Mouse (Mus musculus): ENCODE measurements at regions not wholly inside any gene's neighbourhood (a gene's known extent, or its start where the extent isn't known, plus 50 kb on each side); places are given as distances from the start of the nearest gene placed in this dataset.

- no peak for DNase-seq (ENCODE audit: low spot score in 2 of 2)
These were observed 110.9 kb downstream of the Cenpc1 start for GRCm38 (mm10) chr5:85954526-85954925.

DNA sequence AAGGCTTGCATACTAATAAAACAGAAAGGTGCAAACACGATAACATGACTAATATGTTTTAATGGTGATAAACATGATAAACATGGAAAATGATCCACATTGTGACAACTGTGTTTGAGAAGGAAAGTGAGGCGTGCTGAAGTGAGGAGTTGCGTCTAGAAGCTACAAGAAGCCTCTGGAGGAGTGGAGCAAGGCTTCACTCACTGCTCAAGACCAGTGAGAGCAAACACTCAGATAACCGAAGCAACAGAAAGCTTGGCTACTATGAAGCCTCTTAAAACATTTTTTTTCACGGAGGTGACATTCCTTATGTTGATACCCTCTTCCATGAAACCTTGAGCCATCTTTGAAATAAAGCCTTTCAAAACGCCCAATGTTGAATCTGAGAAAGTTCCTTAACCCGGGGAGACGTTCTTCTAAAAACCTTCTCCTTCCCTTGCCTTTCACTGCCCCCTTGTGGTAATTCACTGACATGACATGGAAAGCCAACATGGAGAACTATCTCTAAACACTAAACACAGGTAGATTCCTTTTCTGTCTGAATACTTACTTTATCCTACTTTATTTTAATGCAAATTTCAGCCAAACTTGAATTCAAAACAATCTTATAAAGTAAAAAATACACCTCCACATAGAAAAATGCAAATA lies 128.6 kb downstream of the Cenpc1 start:
- DNase-seq (ENCODE audit: low spot score in 2 of 2) = no peak

DNA sequence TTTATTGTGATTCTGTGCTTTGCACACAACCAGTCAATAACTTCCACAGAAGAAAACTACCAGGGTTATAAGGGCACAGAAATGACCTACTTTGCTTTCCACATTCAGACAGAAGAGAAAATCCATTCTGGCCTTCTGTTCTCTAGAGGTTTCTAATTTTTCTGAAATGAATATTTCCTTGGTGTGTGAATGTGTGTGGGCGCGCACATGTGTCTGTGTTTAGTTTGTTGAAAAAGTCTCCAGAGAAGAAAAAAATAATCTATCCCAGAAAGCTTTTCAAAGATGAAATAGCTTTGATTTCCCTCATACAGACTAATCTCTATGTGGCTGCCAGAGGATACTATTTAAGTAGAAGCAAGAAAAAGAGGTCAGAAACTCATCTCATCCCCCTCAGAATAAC lies 147.1 kb downstream of the Cenpc1 start:
- DNase-seq (ENCODE audit: low spot score in 2 of 2) = no peak

- DNase-seq (ENCODE audit: low spot score in 2 of 2) = no peak
These were observed 150.4 kb downstream of the Cenpc1 start for GRCm38 (mm10) chr5:85915000-85915399.

- DNase-seq (ENCODE audit: low spot score in 2 of 2) = no peak
These were observed 168.9 kb downstream of the Cenpc1 start for GRCm38 (mm10) chr5:85896452-85896851.

DNA sequence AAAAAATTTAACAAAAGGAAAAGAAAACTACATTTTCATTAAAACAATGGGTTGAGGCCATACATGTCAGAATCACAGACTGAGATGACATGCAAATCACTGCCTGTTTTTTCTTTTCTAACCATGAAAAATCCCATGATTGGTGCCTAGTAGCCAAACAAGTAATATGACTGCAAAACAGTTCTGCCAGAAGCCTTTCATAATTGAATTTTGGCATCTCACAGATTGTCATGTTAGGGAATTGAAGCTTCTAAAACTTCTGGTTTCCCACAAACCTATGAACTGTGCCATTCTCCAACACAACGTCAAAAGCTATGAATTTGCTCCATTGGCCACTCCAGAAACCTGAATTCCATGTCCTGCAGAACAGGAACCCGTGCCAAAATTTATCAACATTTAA lies 169.6 kb downstream of the Cenpc1 start:
- DNase-seq (ENCODE audit: low spot score in 2 of 2) = no peak

DNA sequence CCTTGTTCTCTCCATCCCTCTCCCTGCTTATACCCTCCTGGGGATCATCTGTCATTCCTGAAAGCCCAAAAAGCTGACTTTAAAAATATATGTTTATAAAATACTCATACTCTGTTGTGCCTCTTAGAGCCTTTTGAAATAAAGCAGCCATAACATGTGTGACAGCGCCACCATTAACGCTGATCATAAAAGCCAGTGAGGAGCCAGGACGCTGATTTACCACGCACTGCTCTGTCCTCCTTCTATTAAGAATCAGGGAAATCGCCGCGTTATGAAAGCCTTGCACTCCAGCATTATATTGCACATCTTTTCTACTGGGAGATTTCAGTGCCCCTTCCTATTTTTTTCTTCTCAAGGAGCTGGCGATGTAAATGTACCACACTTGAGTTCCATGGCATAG lies 195.1 kb downstream of the Cenpc1 start:
- DNase-seq (ENCODE audit: low spot score in 2 of 2) = no peak

DNA sequence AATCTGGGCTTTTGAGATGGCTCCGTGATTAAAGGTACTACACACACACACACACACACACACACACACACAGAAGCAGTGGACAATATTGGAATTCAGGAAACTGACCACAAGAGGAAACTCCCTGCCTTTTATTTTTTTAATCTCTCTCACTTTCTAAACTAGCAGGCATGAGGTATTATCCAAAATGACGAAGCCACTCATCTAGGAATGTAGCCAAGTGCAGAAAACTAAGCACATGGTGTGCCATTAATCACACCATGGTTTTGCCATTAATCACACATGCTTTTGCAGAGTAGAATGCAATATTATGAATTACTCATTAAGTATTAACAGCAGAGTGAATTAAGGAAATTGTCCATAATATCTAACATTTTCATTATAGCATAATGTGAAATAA lies 232.8 kb downstream of the Cenpc1 start:
- DNase-seq (ENCODE audit: low spot score in 2 of 2) = no peak

DNA sequence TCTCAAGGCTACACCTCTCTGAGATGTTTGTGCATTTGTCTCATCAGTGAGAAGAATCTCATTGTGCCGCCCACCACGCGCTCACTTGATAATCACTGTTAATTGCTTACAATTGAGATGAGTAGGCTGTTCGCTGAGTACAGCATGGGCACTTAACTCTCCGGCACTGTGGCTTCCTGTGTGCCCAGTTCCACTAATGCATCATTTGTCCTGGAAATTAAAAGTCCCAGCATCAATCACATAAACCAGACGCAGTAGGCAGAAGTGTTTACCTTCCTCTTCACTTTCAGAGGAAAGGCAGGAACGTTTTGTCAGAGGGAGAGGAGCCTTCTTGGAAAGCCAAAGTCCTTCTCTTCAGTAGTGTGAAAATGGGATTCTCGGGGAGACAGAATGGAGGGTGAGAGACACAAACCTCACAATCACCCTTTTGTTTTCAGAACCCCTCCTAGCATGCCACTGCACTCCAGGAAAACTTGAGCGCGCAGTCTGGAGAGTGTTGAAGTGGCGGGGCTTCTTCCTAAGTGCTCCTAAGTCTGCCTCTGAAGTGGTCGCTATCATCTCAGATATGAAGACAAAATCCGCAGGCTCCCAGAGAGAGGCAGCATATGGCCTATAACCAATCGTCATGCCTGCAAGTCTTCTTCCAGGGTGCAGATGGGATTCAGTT lies 269.7 kb downstream of the Cenpc1 start:
- DNase-seq (ENCODE audit: low spot score in 2 of 2) = no peak

- no peak for DNase-seq (ENCODE audit: low spot score in 2 of 2)
These were observed 272.2 kb downstream of the Cenpc1 start for GRCm38 (mm10) chr5:85793148-85793547.

DNA sequence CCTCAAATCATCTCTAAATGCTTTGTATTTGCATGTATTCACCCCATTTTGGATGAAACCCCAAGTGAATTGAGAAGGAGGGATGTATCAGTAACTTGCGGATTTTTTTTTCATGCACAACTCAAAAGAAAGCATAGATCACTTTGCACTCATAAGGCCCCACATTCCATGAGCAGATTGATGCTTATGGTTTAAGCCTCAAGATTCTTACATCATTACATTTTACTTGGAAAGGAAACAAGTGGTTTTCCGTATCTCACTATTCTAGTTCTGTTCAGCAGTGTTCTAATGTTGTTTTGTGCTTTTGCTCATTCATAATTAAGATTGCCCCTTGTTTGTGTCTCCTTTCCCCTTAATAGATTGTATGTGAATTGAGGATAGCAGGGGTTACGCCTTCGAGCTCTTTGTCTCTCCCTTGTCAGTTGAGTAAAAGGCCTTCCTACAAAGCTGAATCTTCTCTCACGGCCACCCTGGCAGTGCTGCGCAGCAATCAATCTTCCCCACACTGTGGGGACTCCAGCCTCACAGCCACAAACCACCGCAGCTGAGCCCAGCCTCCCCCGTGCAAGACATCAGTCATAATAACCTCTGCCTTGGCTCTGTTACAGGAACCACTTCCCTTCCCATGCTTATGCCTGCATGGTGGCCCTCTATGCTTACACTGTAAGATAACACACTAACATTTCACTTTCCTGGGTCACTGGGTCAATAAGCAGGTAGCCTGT lies 284.5 kb downstream of the Cenpc1 start:
- DNase-seq (ENCODE audit: low spot score in 2 of 2) = no peak

DNA sequence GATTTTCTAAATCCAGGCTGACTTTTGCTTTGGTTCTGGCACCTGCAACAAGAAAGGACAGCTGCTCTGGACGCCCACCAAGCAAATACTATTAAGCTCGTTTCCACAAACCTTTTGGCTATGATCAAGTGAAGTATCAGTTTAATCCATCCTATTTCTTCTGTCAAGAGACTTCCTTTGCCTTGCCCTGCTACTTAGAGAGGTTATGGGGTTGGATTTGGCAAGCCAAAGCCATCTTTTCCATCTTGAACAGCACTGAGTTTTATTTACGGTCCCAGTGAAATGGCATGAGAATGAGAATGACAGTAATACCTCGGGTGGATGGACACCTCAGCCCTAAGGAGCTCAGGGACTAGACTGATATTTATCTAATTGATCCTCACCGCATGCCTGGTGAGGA lies 285.4 kb downstream of the Cenpc1 start:
- no peak for DNase-seq (ENCODE audit: low spot score in 2 of 2)

DNA sequence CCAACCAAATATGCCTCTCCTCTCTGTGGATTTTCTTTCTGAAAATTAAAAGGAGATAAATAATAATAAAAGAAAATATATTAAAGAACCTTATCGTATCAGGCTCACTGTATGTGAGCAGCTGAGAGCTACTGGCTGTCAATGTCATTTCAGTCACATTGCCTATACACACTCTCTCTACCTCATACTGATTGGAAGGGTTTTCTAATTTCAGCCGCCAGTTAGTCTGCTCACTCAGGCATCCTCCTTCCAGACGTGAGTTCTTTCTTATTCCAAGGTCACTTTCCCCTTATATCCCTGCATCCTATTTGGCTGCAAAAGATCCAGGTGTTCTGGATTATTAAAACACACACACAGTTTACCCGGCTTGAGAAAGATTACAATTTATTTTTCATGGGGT lies 286.2 kb downstream of the Cenpc1 start:
- no peak for DNase-seq (ENCODE audit: low spot score in 2 of 2)

- no peak for DNase-seq (ENCODE audit: low spot score in 2 of 2)
These were observed 292.7 kb downstream of the Cenpc1 start for GRCm38 (mm10) chr5:85772660-85773059.

DNA sequence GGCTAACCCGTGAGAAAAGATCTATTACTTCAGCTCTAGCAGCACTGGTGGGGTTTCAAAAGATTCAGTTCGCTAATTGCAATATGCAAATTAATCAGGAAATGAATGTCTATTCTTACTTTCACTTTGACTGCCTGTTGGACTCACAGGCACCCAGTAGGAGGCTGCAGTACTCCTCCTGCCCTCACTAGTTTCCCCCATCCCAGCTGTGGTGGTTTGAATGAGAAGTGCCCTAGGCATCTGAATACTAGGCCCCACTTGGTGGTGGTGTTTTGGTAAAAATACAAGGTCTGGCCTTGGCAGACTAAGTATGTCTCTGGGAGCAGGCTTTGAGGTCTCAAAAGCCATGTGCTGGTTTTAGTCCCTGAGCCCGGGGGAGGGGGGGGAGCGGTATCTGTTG lies 293.3 kb downstream of the Cenpc1 start:
- peak; percentile 5 to 15 for DNase-seq (ENCODE audit: low spot score in 2 of 2)

DNA sequence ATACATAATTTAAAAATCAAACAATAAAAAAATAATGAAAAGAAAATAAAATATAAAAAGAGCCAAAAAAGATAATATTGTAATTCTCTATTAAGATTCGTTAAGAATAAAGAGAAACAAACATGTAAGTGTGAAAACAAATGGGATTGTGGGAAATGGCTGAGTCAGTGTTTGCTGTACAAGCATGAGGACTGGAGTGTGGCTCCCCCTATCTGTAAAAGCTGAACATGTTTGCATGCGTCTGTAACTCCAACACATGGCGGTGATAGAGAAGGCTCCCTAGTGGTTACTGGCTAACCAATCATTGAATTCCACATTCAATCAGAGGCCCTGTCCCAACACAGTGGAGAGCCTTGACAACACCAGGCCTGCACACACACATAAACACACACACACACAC lies 298.2 kb downstream of the Cenpc1 start:
- DNase-seq (ENCODE audit: low spot score in 2 of 2) = no peak

DNA sequence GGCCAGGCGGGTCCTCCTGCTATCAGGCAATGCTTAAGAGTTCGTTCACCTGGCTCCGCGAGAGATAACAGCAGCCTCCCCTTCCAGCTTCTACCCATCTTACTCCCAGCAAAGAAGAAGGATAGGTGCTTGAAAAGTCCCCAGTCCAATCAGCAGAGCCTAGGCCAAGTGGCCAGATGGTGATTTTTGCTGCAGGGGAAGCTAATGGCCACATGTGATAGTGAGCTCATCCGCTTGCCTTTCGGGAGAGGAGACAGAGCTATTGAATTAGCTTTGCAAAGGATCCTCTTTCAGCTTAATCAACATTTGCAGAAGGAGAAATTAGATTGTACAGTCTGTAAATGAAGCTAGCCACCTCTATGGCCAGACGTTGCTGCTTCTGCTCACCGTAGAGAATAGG lies 308.7 kb downstream of the Cenpc1 start:
- no peak for DNase-seq (ENCODE audit: low spot score in 2 of 2)

DNA sequence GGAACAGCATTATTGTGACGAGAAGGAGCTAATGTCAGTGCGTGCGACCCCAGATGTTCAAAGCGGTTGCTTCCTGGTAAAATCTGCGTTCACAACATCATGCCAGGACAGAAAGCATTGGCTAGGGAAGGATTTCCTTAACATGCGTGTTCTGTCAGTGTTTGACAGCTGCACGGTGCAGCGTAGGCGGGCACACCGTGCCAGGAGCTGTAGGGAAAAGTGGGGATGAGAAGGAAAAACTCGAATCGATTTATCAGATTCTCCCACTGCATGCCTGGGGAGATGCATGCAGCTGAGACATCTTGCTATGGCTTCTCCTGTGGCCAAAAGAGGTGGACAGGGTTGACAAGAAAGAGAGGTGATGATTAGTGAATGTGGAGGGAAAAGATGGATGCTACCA lies 311.2 kb downstream of the Cenpc1 start:
- DNase-seq (ENCODE audit: low spot score in 2 of 2) = no peak

GRCm38 (mm10) chr5:85753109-85753508 lies 312.3 kb downstream of the Cenpc1 start:
- no peak for DNase-seq (ENCODE audit: low spot score in 2 of 2)

DNA sequence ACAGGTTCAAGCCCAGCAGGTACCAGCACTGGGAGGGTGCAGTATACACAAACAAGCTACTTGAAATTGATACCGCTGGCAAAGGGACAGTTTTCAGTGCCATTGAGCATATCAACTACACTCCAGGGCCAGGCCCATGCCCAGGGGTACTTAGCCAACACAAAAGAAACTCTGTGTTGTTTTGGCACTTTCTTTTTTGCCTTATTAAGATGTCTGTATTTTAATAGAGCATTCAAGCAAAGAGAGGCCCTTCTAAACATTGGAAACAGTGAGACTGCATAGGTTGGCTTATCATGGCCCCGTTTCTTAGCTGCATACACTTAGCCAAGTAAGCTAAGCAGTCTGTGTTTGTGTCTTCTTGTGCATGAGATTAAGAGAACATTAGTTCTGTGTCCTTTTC lies 313.7 kb downstream of the Cenpc1 start:
- DNase-seq (ENCODE audit: low spot score in 2 of 2) = no peak

- DNase-seq (ENCODE audit: low spot score in 2 of 2) = no peak
These were observed 314.5 kb downstream of the Cenpc1 start for GRCm38 (mm10) chr5:85750893-85751292.

GRCm38 (mm10) chr5:85729613-85730012 lies 335.8 kb downstream of the Cenpc1 start:
- no peak for DNase-seq (ENCODE audit: low spot score in 2 of 2)

GRCm38 (mm10) chr5:85707345-85707744 lies 358.0 kb downstream of the Cenpc1 start:
- DNase-seq (ENCODE audit: low spot score in 2 of 2) = no peak
